Mouse (Mus musculus) forebrain, embryonic 16.5 days (tissue): ENCODE results near the gene Eif5b. TPM values are rescaled to one million over a fixed set of nuclear protein-coding genes. Genes with fewer than 3 reads are reported as not detected.

Source experiments
- ATAC-seq: fragments of 200-750 bp; cut with Nextera tagmentation; 2 replicates; pipeline ENCODE4 v1.8.0; 2017; ENCODE audit warnings: mild to moderate bottlenecking, moderate library complexity
- H3K27ac ChIP-seq: fragments of 300-500 bp; sonication (generic); 2 replicates; pipeline ENCODE4 v1.5.1; 2014; ENCODE audit warnings: low read length, control low read depth
- H3K27me3 ChIP-seq: fragments of 300-500 bp; sonication (generic); replicated peaks from 2 replicates; pipeline ENCODE4 v1.6.1; 2014; ENCODE audit warnings: low read length; ENCODE audit not compliant: control insufficient read depth, insufficient read depth
- H3K36me3 ChIP-seq: fragments of 300-500 bp; sonication (generic); 2 replicates; pipeline ENCODE4 v1.6.1; 2014; ENCODE audit not compliant: control insufficient read depth, insufficient read depth
- H3K4me1 ChIP-seq: fragments of 300-500 bp; sonication (generic); replicated peaks from 2 replicates; pipeline ENCODE4 v1.6.1; 2014; ENCODE audit warnings: low read length; ENCODE audit not compliant: control insufficient read depth, insufficient read depth
- H3K4me2 ChIP-seq: fragments of 300-500 bp; sonication (generic); 2 replicates; pipeline ENCODE4 v1.6.1; 2014; ENCODE audit warnings: mild to moderate bottlenecking, low read length, control low read depth
- H3K4me3 ChIP-seq: fragments of 300-500 bp; sonication (generic); replicated peaks from 2 replicates; pipeline ENCODE4 v1.5.1; 2014; ENCODE audit warnings: mild to moderate bottlenecking, low read length, control low read depth
- H3K9ac ChIP-seq: fragments of 300-500 bp; sonication (generic); replicated peaks from 2 replicates; pipeline ENCODE4 v1.6.1; 2014; ENCODE audit warnings: low read depth, low read length, control low read depth
- H3K9me3 ChIP-seq: fragments of 300-500 bp; sonication (generic); 2 replicates; pipeline ENCODE4 v1.6.1; 2016; ENCODE audit warnings: low read length; ENCODE audit not compliant: control insufficient read depth
- WGBS: fragments of 180-500 bp; shearing (Covaris S2); extraction: QIAGEN DNeasy Blood & Tissue Kit; methylation state at CpG from one replicate; pipeline ENCODE4 v1.1.7; 2014; 5-methylcytosine and 5-hydroxymethylcytosine counted together
- polyA plus RNA-seq: library from polyadenylated mRNA; unstranded; fragments of >200 nt; fragmentation: Nextera tagmentation; extraction: Ambion mirVana; gene quantifications from 2 replicates; pipeline ENCODE4 v1.2.1, GENCODE M21; 2015

Gene Eif5b
- 22.3 and 23.0 TPM in 2 replicates for polyA plus RNA-seq

GRCm38 (mm10) chr1:37997867-37998266 lies at the start of gene Eif5b, which contains the start of gene Txndc9:
TSS of gene Eif5b (plus strand) at chr1:37998010.
TSS of gene Txndc9 (minus strand) at chr1:37997893.
- H3K4me2 ChIP-seq = peak within 1 kb of the TSS; percentile 89
- H3K36me3 ChIP-seq = peaks cover 6% of the 10 kb centered on the region; the same call in 1 of the 2 replicates
- H3K4me3 ChIP-seq = peak within 1 kb of the TSS; percentile 80
- H3K4me1 ChIP-seq = peaks cover 19% of the 10 kb centered on the region
- no peaks in the 10 kb centered on the region for H3K27me3 ChIP-seq
- no peaks in the 10 kb centered on the region for H3K9me3 ChIP-seq
- peak within 1 kb of the TSS; percentile 96 for H3K27ac ChIP-seq
- H3K9ac ChIP-seq = peak within 1 kb of the TSS; percentile 83
- peak; percentile 93 for ATAC-seq
- under 1% methylated on average over 50 of the region's 50 CpGs for WGBS

- Histone ChIP-seq H3K9ac (no peak overlapping the region), H3K4me1 (no peaks in the 10 kb centered on the region), H3K36me3 (no peaks in the 10 kb centered on the region), H3K4me2 (no peak overlapping the region), H3K4me3 (no peak overlapping the region), H3K9me3 (no peaks in the 10 kb centered on the region), H3K27me3 (no peaks in the 10 kb centered on the region), H3K27ac (no peak overlapping the region)
- WGBS = 83% methylated on average over 2 of the region's 2 CpGs
- ATAC-seq = no peak
Observed at GRCm38 (mm10) chr1:37948906-37949305, 48.9 kb upstream of the Eif5b start.

- H3K36me3 ChIP-seq = no peaks in the 10 kb centered on the region
- no peak overlapping the region for H3K4me2 ChIP-seq
- no peak overlapping the region for H3K4me3 ChIP-seq
- H3K27me3 ChIP-seq = no peaks in the 10 kb centered on the region
- no peak overlapping the region for H3K9ac ChIP-seq
- peaks cover 4% of the 10 kb centered on the region; the same call in 1 of the 2 replicates for H3K4me1 ChIP-seq
- H3K27ac ChIP-seq = no peak overlapping the region
- H3K9me3 ChIP-seq = no peaks in the 10 kb centered on the region
- ATAC-seq = no peak
- WGBS = 88% methylated on average over 7 of the region's 7 CpGs
Observed at GRCm38 (mm10) chr1:37954786-37955185, 43.0 kb upstream of the Eif5b start.

GRCm38 (mm10) chr1:37955251-37955650 lies 42.6 kb upstream of the Eif5b start:
- H3K27me3 ChIP-seq = no peaks in the 10 kb centered on the region
- H3K36me3 ChIP-seq = no peaks in the 10 kb centered on the region
- no peak overlapping the region for H3K4me2 ChIP-seq
- WGBS = 91% methylated on average over 2 of the region's 2 CpGs
- no peak for ATAC-seq
- no peak overlapping the region for H3K4me3 ChIP-seq
- H3K27ac ChIP-seq = no peak overlapping the region
- H3K4me1 ChIP-seq = peaks cover 4% of the 10 kb centered on the region; the same call in 1 of the 2 replicates
- no peak overlapping the region for H3K9ac ChIP-seq
- no peaks in the 10 kb centered on the region for H3K9me3 ChIP-seq

- Histone ChIP-seq H3K4me1 (peaks cover 4% of the 10 kb centered on the region; the same call in 1 of the 2 replicates), H3K27me3 (no peaks in the 10 kb centered on the region), H3K9ac (no peak overlapping the region), H3K4me2 (no peak overlapping the region), H3K4me3 (no peak overlapping the region), H3K27ac (no peak overlapping the region), H3K36me3 (no peaks in the 10 kb centered on the region), H3K9me3 (no peaks in the 10 kb centered on the region)
- 23% methylated on average over 3 of the region's 3 CpGs for WGBS
- ATAC-seq = no peak
Observed at GRCm38 (mm10) chr1:37956690-37957431, 40.9 kb upstream of the Eif5b start.

- H3K4me1 ChIP-seq = peaks cover 4% of the 10 kb centered on the region; the same call in 1 of the 2 replicates
- no peaks in the 10 kb centered on the region for H3K9me3 ChIP-seq
- 84% methylated on average over 5 of the region's 5 CpGs for WGBS
- no peak within 1 kb of the TSS for H3K4me2 ChIP-seq
- no peak within 1 kb of the TSS for H3K9ac ChIP-seq
- no peak for ATAC-seq
- H3K36me3 ChIP-seq = no peaks in the 10 kb centered on the region
- no peak within 1 kb of the TSS for H3K4me3 ChIP-seq
- H3K27me3 ChIP-seq = no peaks in the 10 kb centered on the region
- no peak within 1 kb of the TSS for H3K27ac ChIP-seq
Observed at GRCm38 (mm10) chr1:37957659-37958058, 40.2 kb upstream of the Eif5b start, which contains the start of gene Lyg1. TSS of gene Lyg1 (minus strand) at chr1:37957759.

GRCm38 (mm10) chr1:37958516-37958915 lies 39.3 kb upstream of the Eif5b start:
- Histone ChIP-seq H3K4me3 (no peak overlapping the region), H3K9me3 (no peaks in the 10 kb centered on the region), H3K27me3 (no peaks in the 10 kb centered on the region), H3K4me1 (peaks cover 4% of the 10 kb centered on the region; the same call in 1 of the 2 replicates), H3K36me3 (no peaks in the 10 kb centered on the region), H3K4me2 (no peak overlapping the region), H3K9ac (no peak overlapping the region), H3K27ac (no peak overlapping the region)
- 86% methylated on average over 2 of the region's 2 CpGs for WGBS
- ATAC-seq = no peak

- Histone ChIP-seq H3K4me3 (no peak overlapping the region), H3K27me3 (no peaks in the 10 kb centered on the region), H3K4me2 (no peak overlapping the region), H3K9ac (no peak overlapping the region), H3K27ac (no peak overlapping the region), H3K9me3 (no peaks in the 10 kb centered on the region), H3K4me1 (peaks cover 4% of the 10 kb centered on the region; the same call in 1 of the 2 replicates), H3K36me3 (no peaks in the 10 kb centered on the region)
- WGBS = 32% methylated on average over 5 of the region's 5 CpGs
- ATAC-seq = no peak
Observed at GRCm38 (mm10) chr1:37959486-37959885, 38.3 kb upstream of the Eif5b start.

- no peaks in the 10 kb centered on the region for H3K4me1 ChIP-seq
- ATAC-seq = no peak
- WGBS = 74% methylated on average over 10 of the region's 10 CpGs
- no peak overlapping the region for H3K27ac ChIP-seq
- no peak overlapping the region for H3K4me2 ChIP-seq
- no peak overlapping the region for H3K9ac ChIP-seq
- H3K9me3 ChIP-seq = no peaks in the 10 kb centered on the region
- no peak overlapping the region for H3K4me3 ChIP-seq
- no peaks in the 10 kb centered on the region for H3K36me3 ChIP-seq
- no peaks in the 10 kb centered on the region for H3K27me3 ChIP-seq
Observed at GRCm38 (mm10) chr1:37965571-37965970, 32.2 kb upstream of the Eif5b start.
